Comparison of ENCODE assay signal across 24 mouse cellular contexts in the genomic region with DNA sequence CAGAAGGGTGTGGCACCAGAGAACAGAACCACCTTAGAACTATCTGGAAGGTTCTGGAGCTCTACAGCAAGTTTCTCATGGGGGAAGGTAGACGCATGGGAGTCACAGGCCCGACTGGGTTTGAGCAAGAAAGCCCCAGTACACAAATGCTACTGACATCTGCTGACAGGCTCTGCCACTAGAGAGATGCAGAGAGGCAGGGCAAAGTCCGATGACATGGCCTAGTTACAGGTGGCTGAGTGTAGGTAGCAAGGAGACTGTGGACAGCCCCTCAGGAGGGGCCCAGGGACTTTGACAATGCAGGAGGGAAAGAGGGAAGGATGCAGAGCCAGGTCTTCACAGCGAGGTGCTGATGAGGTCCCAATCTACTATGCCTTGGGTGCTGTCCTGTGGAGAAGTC.
A peak's percentile ranks its signal among the peaks of the same experiment; 100 is the strongest.
DNase-seq lines count a peak whose midpoint lies in the region; ATAC-seq and TF ChIP-seq lines count a peak whose summit lies in the region.
"Had no signal": no experiment of that assay in that cellular context is flagged by ENCODE, and none has a peak within 500 bp of the region (broad histone marks: within the 10 kb centered on the region; RNA-seq: fewer than 3 reads in every experiment).

No protein-coding gene starts in this region.

- no peak for TF ChIP-seq CTCF in liver, adult 2 months (IDR thresholded peaks at IDR 0.05; ENCODE audit: low read depth, low read length)

- no peak for ATAC-seq in kidney, embryonic 14.5 days (ENCODE audit: low FRiP score, low TSS enrichment)
- no peak for ATAC-seq in midbrain, embryonic 11.5 days (ENCODE audit: low FRiP score)
- ATAC-seq: forebrain, embryonic 13.5 days; forebrain, embryonic 16.5 days; Patski had no signal

- H3K27me3 ChIP-seq in kidney, embryonic 14.5 days (ENCODE audit: control insufficient read depth, insufficient read depth, low read length) = no peaks in the 10 kb centered on the region
- no peaks in the 10 kb centered on the region for H3K27me3 ChIP-seq in liver, adult 2 months (ENCODE audit: control insufficient read depth, insufficient read depth, low read length)
- H3K27me3 ChIP-seq in midbrain, embryonic 10.5 days (ENCODE audit: low read depth, poor library complexity, severe bottlenecking) = no peaks in the 10 kb centered on the region
- H3K27me3 ChIP-seq in midbrain, embryonic 11.5 days (ENCODE audit: control insufficient read depth, insufficient read depth, low read length) = no peaks in the 10 kb centered on the region
- H3K27me3 ChIP-seq: CH12.LX; forebrain, embryonic 13.5 days; Patski had no signal

- DNase-seq in kidney, adult 9 months = peak; percentile 26
- DNase-seq in liver, adult 2 months (ENCODE audit: extremely low read depth, low read depth, low spot score) = peak; percentile 72
- DNase-seq in liver = no peak
- no peak for DNase-seq in midbrain, embryonic 10.5 days (ENCODE audit: low spot score)
- no peak for DNase-seq in midbrain, embryonic 11.5 days (ENCODE audit: low spot score, missing footprints)
- peak; percentile 56 for DNase-seq in yolk sac, embryonic 10.5 days (ENCODE audit: low spot score)
- no peak for DNase-seq in thymus, postnatal 4 days
- DNase-seq: adrenal gland, postnatal 10 days; adrenal gland, postnatal 36 days; B cell, adult 2 months; cerebellum, adult 18-20 months; cerebellum, adult 9-10 months; cerebellum, postnatal 14 days; gastrocnemius, postnatal 10 days; gastrocnemius, postnatal 36 days had no signal

- no peak overlapping the region for H3K4me3 ChIP-seq in kidney, embryonic 14.5 days (ENCODE audit: low read length)
- no peak overlapping the region for H3K4me3 ChIP-seq in liver, adult 2 months (ENCODE audit: insufficient read depth, low read depth, low read length)
- H3K4me3 ChIP-seq in midbrain, embryonic 10.5 days = no peak overlapping the region
- H3K4me3 ChIP-seq in midbrain, embryonic 11.5 days (ENCODE audit: low read depth, low read length) = no peak overlapping the region
- H3K4me3 ChIP-seq: forebrain, embryonic 10.5 days; forebrain, embryonic 13.5 days; hindbrain, embryonic 12.5 days had no signal

- TF ChIP-seq POLR2A in liver, adult 2 months (IDR thresholded peaks at IDR 0.05; ENCODE audit: extremely low read depth, insufficient read depth, low read length) = no peak

- H3K79me2 ChIP-seq in liver, adult 2 months (ENCODE audit: control insufficient read depth, insufficient read depth, low read length) = no peaks in the 10 kb centered on the region

- H3K4me1 ChIP-seq in kidney, embryonic 14.5 days (ENCODE audit: control insufficient read depth, insufficient read depth, low read length) = peaks cover 5% of the 10 kb centered on the region; the same call in 1 of the 2 replicates
- peaks cover 17% of the 10 kb centered on the region for H3K4me1 ChIP-seq in liver, adult 2 months (ENCODE audit: control insufficient read depth, insufficient read depth, low read length)
- peaks cover 5% of the 10 kb centered on the region; the same call in 1 of the 2 replicates for H3K4me1 ChIP-seq in midbrain, embryonic 10.5 days
- H3K4me1 ChIP-seq in midbrain, embryonic 11.5 days (ENCODE audit: control insufficient read depth, insufficient read depth, low read length) = no peaks in the 10 kb centered on the region

- H3K4me2 ChIP-seq in kidney, embryonic 14.5 days (replicated peaks; ENCODE audit: low read depth, low read length) = no peak overlapping the region
- H3K4me2 ChIP-seq in midbrain, embryonic 11.5 days = no peak overlapping the region
- H3K4me2 ChIP-seq: forebrain, embryonic 13.5 days; heart, embryonic 11.5 days; hindbrain, embryonic 12.5 days had no signal

- no peaks in the 10 kb centered on the region for H3K36me3 ChIP-seq in kidney, embryonic 14.5 days (ENCODE audit: control insufficient read depth, insufficient read depth, low read length)
- no peaks in the 10 kb centered on the region for H3K36me3 ChIP-seq in liver, adult 2 months (ENCODE audit: control insufficient read depth, insufficient read depth, low read length)
- no peaks in the 10 kb centered on the region for H3K36me3 ChIP-seq in midbrain, embryonic 10.5 days
- H3K36me3 ChIP-seq in midbrain, embryonic 11.5 days (ENCODE audit: control insufficient read depth, insufficient read depth, low read length) = no peaks in the 10 kb centered on the region
- H3K36me3 ChIP-seq: forebrain, embryonic 10.5 days; G1E; hindbrain, embryonic 12.5 days had no signal

- H3K9ac ChIP-seq in kidney, embryonic 14.5 days (ENCODE audit: low read depth, low read length) = no peak overlapping the region
- H3K9ac ChIP-seq in liver, adult 2 months (ENCODE audit: low read depth, low read length) = no peak overlapping the region
- no peak overlapping the region for H3K9ac ChIP-seq in midbrain, embryonic 11.5 days (ENCODE audit: low read length)
- H3K9ac ChIP-seq: forebrain, embryonic 13.5 days; hindbrain, embryonic 12.5 days had no signal

- no peak overlapping the region for H3K27ac ChIP-seq in kidney, embryonic 14.5 days (ENCODE audit: low read depth, low read length)
- H3K27ac ChIP-seq in liver, adult 2 months (replicated peaks; ENCODE audit: insufficient read depth, low read depth, low read length) = no peak overlapping the region
- 0 out of 2 replicates have a peak overlapping the region, but pooled peaks have one; percentile 28 for H3K27ac ChIP-seq in midbrain, embryonic 10.5 days (replicated peaks)
- no peak overlapping the region for H3K27ac ChIP-seq in midbrain, embryonic 11.5 days (ENCODE audit: low read depth, low read length)
- H3K27ac ChIP-seq: forebrain, embryonic 10.5 days; forebrain, embryonic 13.5 days; hindbrain, embryonic 12.5 days had no signal

- 81% methylated on average over 4 of the region's 4 CpGs for WGBS in kidney, embryonic 14.5 days
- WGBS in liver, adult 2 months = 34% methylated on average over 4 of the region's 4 CpGs
- 82% methylated on average over 4 of the region's 4 CpGs for WGBS in midbrain, embryonic 10.5 days
- WGBS in midbrain, embryonic 11.5 days = 91% methylated on average over 4 of the region's 4 CpGs

- no peaks in the 10 kb centered on the region for H3K9me3 ChIP-seq in kidney, embryonic 14.5 days (ENCODE audit: control insufficient read depth, low read length)
- no peaks in the 10 kb centered on the region for H3K9me3 ChIP-seq in midbrain, embryonic 10.5 days (replicated peaks)
- no peaks in the 10 kb centered on the region for H3K9me3 ChIP-seq in midbrain, embryonic 11.5 days (ENCODE audit: control insufficient read depth, low read length)
- H3K9me3 ChIP-seq: forebrain, embryonic 10.5 days; forebrain, embryonic 13.5 days; hindbrain, embryonic 12.5 days had no signal

Comparison
In these comparisons a context has a peak if more than half of its experiments do, and no peak if none do; other contexts are left out.
1. DNase-seq: peak in kidney, adult 9 months (single experiment), liver, adult 2 months (single experiment) and yolk sac, embryonic 10.5 days (single experiment); none in liver (single experiment), midbrain, embryonic 10.5 days (single experiment), midbrain, embryonic 11.5 days (single experiment) and thymus, postnatal 4 days (single experiment).